Mouse (Mus musculus) C2C12 (cell line): Measurements from ENCODE around the gene Gm11634.
"Not testable (repeated sequence)": the region's sequence is repeated elsewhere in the genome, so short reads cannot be mapped to it uniquely, and the experiment has no call there.

Experiments used
- CEBPB ChIP-seq: IDR thresholded peaks from one replicate; pipeline ENCODE4 v1.6.1; 2011; ENCODE audit warnings: low read depth, mild to moderate bottlenecking, control low read depth, moderate library complexity
- CTCF ChIP-seq: IDR thresholded peaks from one replicate; pipeline ENCODE4 v1.5.1; 2011; ENCODE audit not compliant: control insufficient read depth, insufficient read depth, insufficient read length
- FOSL1 ChIP-seq: IDR thresholded peaks from one replicate; pipeline ENCODE4 v1.8.0; 2011; ENCODE audit warnings: mild to moderate bottlenecking, low read length; ENCODE audit not compliant: poor library complexity, insufficient read depth, severe bottlenecking
- MAX ChIP-seq: IDR thresholded peaks from one replicate; pipeline ENCODE4 v1.6.1; 2011; ENCODE audit warnings: mild to moderate bottlenecking, control low read depth
- MYOD1 ChIP-seq: IDR thresholded peaks from one replicate; pipeline ENCODE4 v1.6.1; 2011; ENCODE audit warnings: low read depth; ENCODE audit not compliant: control insufficient read depth, insufficient read length
- MYOG ChIP-seq: IDR thresholded peaks from one replicate; pipeline ENCODE4 v1.6.1; 2011; ENCODE audit not compliant: control insufficient read depth, insufficient read length; ENCODE audit errors: extremely low read depth
- USF1 ChIP-seq: IDR thresholded peaks from one replicate; pipeline ENCODE4 v1.6.1; 2011; ENCODE audit warnings: low read depth, mild to moderate bottlenecking, control low read depth, moderate library complexity

DNA sequence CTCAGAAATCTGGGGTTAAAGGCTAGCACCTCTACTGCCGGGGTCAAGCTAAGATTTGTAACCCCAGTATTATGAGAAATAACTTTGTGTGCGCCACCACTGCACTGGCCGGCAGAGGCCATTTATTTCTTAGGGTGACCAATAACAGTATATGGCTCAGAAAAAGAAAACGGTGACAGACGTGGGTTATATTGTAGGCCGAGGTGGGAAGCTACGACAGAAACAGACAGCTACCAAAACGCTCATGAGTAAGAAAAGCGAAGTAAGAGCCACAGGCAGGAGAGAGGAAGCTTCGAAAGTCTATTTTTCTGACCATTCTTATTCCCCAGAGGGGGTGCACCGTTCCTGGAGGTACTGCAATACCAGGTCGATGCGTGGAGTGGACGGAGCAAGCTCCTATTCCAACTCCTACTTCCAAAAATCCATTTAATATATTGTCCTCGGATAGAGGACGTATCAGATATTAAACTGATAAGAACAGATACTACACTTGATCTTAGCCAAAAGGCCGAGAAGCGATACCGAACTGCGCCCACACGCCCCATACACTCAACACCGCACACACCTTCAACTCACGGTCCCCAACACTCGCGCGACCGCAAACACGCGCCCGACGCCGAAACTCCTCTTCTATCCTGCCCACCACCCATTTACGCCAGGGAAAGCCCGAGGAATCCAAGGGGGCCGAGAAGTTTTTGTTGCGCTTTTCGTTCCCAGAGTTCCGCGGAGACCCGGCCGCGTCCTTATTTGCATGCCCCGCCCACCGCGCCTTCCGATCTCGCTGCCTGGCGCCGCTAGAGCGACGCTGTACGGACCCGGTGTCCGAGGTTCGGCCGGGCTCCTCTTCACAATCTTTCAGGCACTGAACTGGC is 46.6 kb upstream of the Gm11634 start:
- not testable (repeated sequence) for TF ChIP-seq CTCF, MAX, USF1, FOSL1, CEBPB, MYOG, MYOD1
